Mouse (Mus musculus) left cerebral cortex, postnatal 36 days (tissue): ENCODE results near the gene Slc2a9. TPM values are rescaled to one million over a fixed set of nuclear protein-coding genes. Genes with fewer than 3 reads are reported as not detected.

ENCODE experiments used
- DNase-seq, 2 experiments: peaks; one replicate each; pipeline ENCODE4 v3.0.0; 2021 to 2022; ENCODE audit warnings: low spot score in 2 of 2, mixed read lengths in 1 of 2
- intact Hi-C: fragments of 180-260 bp; cut with DNase I; formaldehyde crosslinking; loops from one replicate; pipeline ENCODE4 v1.15.1; 2025
- total RNA-seq, 2 experiments: library from RNA; stranded (reverse); gene quantifications; 2 replicates each; pipeline ENCODE4 v1.2.3; 2021

Slc2a9 gene
- total RNA-seq, 2 experiments from 2014 or later, result 0.39 to 0.63 TPM

GRCm38 (mm10) chr5:38309795-38310194 lies 193.1 kb downstream of the Slc2a9 start:
- DNase-seq, result no peak
- intact Hi-C loops, result loop anchor here (5.0 kb wide), 2 partner anchors 208 to 323 kb away; no protein-coding TSS in a partner anchor

- intact Hi-C loops, result loop anchor here (5.0 kb wide), 2 partner anchors 208 to 323 kb away; no protein-coding TSS in a partner anchor
- peak; percentile 41 to 56 for DNase-seq
Observed at GRCm38 (mm10) chr5:38308873-38309272, 194.1 kb downstream of the Slc2a9 start.

GRCm38 (mm10) chr5:38307255-38308101 lies 195.5 kb downstream of the Slc2a9 start:
- DNase-seq, result peak; percentile 85 to 89
- intact Hi-C loops, result loop anchor here (1.0 to 5.0 kb wide), 3 partner anchors 163 to 325 kb away; no protein-coding TSS in a partner anchor

- intact Hi-C loops, result loop anchor here (5.0 kb wide), 2 partner anchors 212 to 327 kb away; no protein-coding TSS in a partner anchor
- no peak for DNase-seq
Observed at GRCm38 (mm10) chr5:38305241-38305640, 197.7 kb downstream of the Slc2a9 start.

- intact Hi-C loops, result no loop called here
- DNase-seq, result no peak
Observed at GRCm38 (mm10) chr5:38302651-38303050, 200.3 kb downstream of the Slc2a9 start.

- DNase-seq, result no peak
- intact Hi-C loops, result no loop called here
Observed at GRCm38 (mm10) chr5:38301761-38302411, 201.1 kb downstream of the Slc2a9 start.

Other genes starting within 250 kb of the Slc2a9 start
- 10 to 100 TPM; 31.6 to 35.4 TPM for gene Tmem128, start 243.0 kb downstream of the Slc2a9 start, total RNA-seq
- not detected for gene Otop1, start 227.2 kb downstream of the Slc2a9 start, total RNA-seq
- 1 to 10 TPM; 2.2 to 2.6 TPM for gene Drd5, start 183.8 kb downstream of the Slc2a9 start, total RNA-seq
- 100 to 1,000 TPM; 143 to 152 TPM for gene Wdr1, start 60.1 kb upstream of the Slc2a9 start, total RNA-seq
- gene Zfp518b, start 181.7 kb upstream of the Slc2a9 start, total RNA-seq, result 10 to 100 TPM; 11.5 to 14.9 TPM